Mouse (Mus musculus): ENCODE measurements around the gene Defb13. TPM values are rescaled to one million over a fixed set of nuclear protein-coding genes. Genes with fewer than 3 reads are reported as not detected.
"Not testable (repeated sequence)": the region's sequence is repeated elsewhere in the genome, so short reads cannot be mapped to it uniquely, and the experiment has no call there.

The Defb13 gene
- polyA plus RNA-seq (2016; fragmentation: Nextera tagmentation; extraction: Ambion mirVana), result not detected in 2 replicates

GRCm38 (mm10) chr8:21946462-21946861 lies at the start of gene Defb13:
TSS of gene Defb13 (plus strand) at chr8:21946762.
- no peak for DNase-seq (ENCODE audit: low spot score)
- Histone ChIP-seq H3K27me3 (ENCODE audit: insufficient read depth, poor library complexity, severe bottlenecking) (no peaks in the 10 kb centered on the region), H3K36me3 (no peaks in the 10 kb centered on the region), H3K9me3 (no peaks in the 10 kb centered on the region), H3K27ac (no peak within 1 kb of the TSS), H3K4me1 (replicated peaks) (no peaks in the 10 kb centered on the region), H3K4me3 (no peak within 1 kb of the TSS)
- WGBS, result 89% methylated on average over 6 of the region's 6 CpGs

GRCm38 (mm10) chr8:21906290-21906689 lies 40.3 kb upstream of the Defb13 start, which contains the start of gene Defb11:
TSS of gene Defb11 (minus strand) at chr8:21906412.
- DNase-seq (ENCODE audit: low spot score); H3K27me3 ChIP-seq (ENCODE audit: insufficient read depth, poor library complexity, severe bottlenecking); H3K9me3 ChIP-seq; H3K4me3 ChIP-seq; H3K4me1 ChIP-seq (replicated peaks); H3K36me3 ChIP-seq; H3K27ac ChIP-seq: not testable (repeated sequence)

GRCm38 (mm10) chr8:21911931-21912330 lies 34.6 kb upstream of the Defb13 start:
- no peak for DNase-seq (ENCODE audit: low spot score)
- no peaks in the 10 kb centered on the region for H3K27me3 ChIP-seq (ENCODE audit: insufficient read depth, poor library complexity, severe bottlenecking)
- H3K36me3 ChIP-seq, result no peaks in the 10 kb centered on the region
- WGBS, result 13% methylated on average over 1 of the region's 1 CpGs
- no peak overlapping the region for H3K4me3 ChIP-seq
- H3K27ac ChIP-seq, result no peak overlapping the region
- H3K9me3 ChIP-seq, result no peaks in the 10 kb centered on the region
- H3K4me1 ChIP-seq (replicated peaks), result no peaks in the 10 kb centered on the region

GRCm38 (mm10) chr8:21912554-21912953 lies 34.0 kb upstream of the Defb13 start:
- Histone ChIP-seq H3K36me3 (no peaks in the 10 kb centered on the region), H3K4me3 (no peak overlapping the region), H3K4me1 (replicated peaks) (no peaks in the 10 kb centered on the region), H3K9me3 (no peaks in the 10 kb centered on the region), H3K27me3 (ENCODE audit: insufficient read depth, poor library complexity, severe bottlenecking) (no peaks in the 10 kb centered on the region), H3K27ac (no peak overlapping the region)
- WGBS, result 17% methylated on average over 2 of the region's 2 CpGs
- DNase-seq (ENCODE audit: low spot score), result no peak

- Histone ChIP-seq H3K36me3 (no peaks in the 10 kb centered on the region), H3K4me1 (replicated peaks) (no peaks in the 10 kb centered on the region), H3K9me3 (no peaks in the 10 kb centered on the region), H3K4me3 (no peak overlapping the region), H3K27ac (no peak overlapping the region), H3K27me3 (ENCODE audit: insufficient read depth, poor library complexity, severe bottlenecking) (no peaks in the 10 kb centered on the region)
- no peak for DNase-seq (ENCODE audit: low spot score)
- WGBS, result 89% methylated on average over 3 of the region's 3 CpGs
Observed at GRCm38 (mm10) chr8:21915625-21916024, 30.9 kb upstream of the Defb13 start.

- not testable (repeated sequence) for DNase-seq (ENCODE audit: low spot score); H3K27me3 ChIP-seq (ENCODE audit: insufficient read depth, poor library complexity, severe bottlenecking); H3K27ac ChIP-seq; H3K9me3 ChIP-seq; H3K36me3 ChIP-seq; H3K4me3 ChIP-seq; H3K4me1 ChIP-seq (replicated peaks)
- WGBS, result 87% methylated on average over 3 of the region's 3 CpGs
Observed at GRCm38 (mm10) chr8:21930754-21931153, 15.8 kb upstream of the Defb13 start.

GRCm38 (mm10) chr8:21932610-21933009 lies 14.0 kb upstream of the Defb13 start, which contains the start of gene Defb15:
TSS of gene Defb15 (minus strand) at chr8:21932710.
- Histone ChIP-seq H3K27me3 (ENCODE audit: insufficient read depth, poor library complexity, severe bottlenecking) (no peaks in the 10 kb centered on the region), H3K27ac (no peak within 1 kb of the TSS), H3K4me1 (replicated peaks) (no peaks in the 10 kb centered on the region), H3K9me3 (no peaks in the 10 kb centered on the region), H3K36me3 (no peaks in the 10 kb centered on the region), H3K4me3 (no peak within 1 kb of the TSS)
- DNase-seq (ENCODE audit: low spot score), result no peak
- 89% methylated on average over 6 of the region's 6 CpGs for WGBS

GRCm38 (mm10) chr8:21938052-21938451 lies 8.5 kb upstream of the Defb13 start, which contains the start of gene Defb35:
TSS of gene Defb35 (plus strand) at chr8:21938352.
- H3K27ac ChIP-seq; H3K4me3 ChIP-seq; H3K27me3 ChIP-seq (ENCODE audit: insufficient read depth, poor library complexity, severe bottlenecking); H3K4me1 ChIP-seq (replicated peaks); DNase-seq (ENCODE audit: low spot score); H3K9me3 ChIP-seq; H3K36me3 ChIP-seq: not testable (repeated sequence)
- 89% methylated on average over 4 of the region's 4 CpGs for WGBS

GRCm38 (mm10) chr8:21947311-21948017 lies 902 bp downstream of the Defb13 start:
- no peaks in the 10 kb centered on the region for H3K36me3 ChIP-seq
- H3K9me3 ChIP-seq, result no peaks in the 10 kb centered on the region
- no peak overlapping the region for H3K27ac ChIP-seq
- WGBS, result 75% methylated on average over 9 of the region's 9 CpGs
- no peak overlapping the region for H3K4me3 ChIP-seq
- H3K27me3 ChIP-seq (ENCODE audit: insufficient read depth, poor library complexity, severe bottlenecking), result no peaks in the 10 kb centered on the region
- no peak for DNase-seq (ENCODE audit: low spot score)
- no peaks in the 10 kb centered on the region for H3K4me1 ChIP-seq (replicated peaks)

- no peak overlapping the region for H3K4me3 ChIP-seq
- H3K9me3 ChIP-seq, result no peaks in the 10 kb centered on the region
- no peaks in the 10 kb centered on the region for H3K4me1 ChIP-seq (replicated peaks)
- H3K36me3 ChIP-seq, result no peaks in the 10 kb centered on the region
- DNase-seq (ENCODE audit: low spot score), result peak; percentile 44
- no peak overlapping the region for H3K27ac ChIP-seq
- no peaks in the 10 kb centered on the region for H3K27me3 ChIP-seq (ENCODE audit: insufficient read depth, poor library complexity, severe bottlenecking)
- 10% methylated on average over 9 of the region's 9 CpGs for WGBS
Observed at GRCm38 (mm10) chr8:21955321-21955720, 8.8 kb downstream of the Defb13 start.

- Histone ChIP-seq H3K9me3 (no peaks in the 10 kb centered on the region), H3K4me3 (no peak overlapping the region), H3K36me3 (no peaks in the 10 kb centered on the region), H3K4me1 (replicated peaks) (no peaks in the 10 kb centered on the region), H3K27me3 (ENCODE audit: insufficient read depth, poor library complexity, severe bottlenecking) (no peaks in the 10 kb centered on the region), H3K27ac (no peak overlapping the region)
- 80% methylated on average over 3 of the region's 3 CpGs for WGBS
- DNase-seq (ENCODE audit: low spot score), result no peak
Observed at GRCm38 (mm10) chr8:21956336-21956735, 9.8 kb downstream of the Defb13 start.

- 95% methylated on average over 2 of the region's 2 CpGs for WGBS
- H3K4me3 ChIP-seq, result no peak within 1 kb of the TSS
- H3K4me1 ChIP-seq (replicated peaks), result no peaks in the 10 kb centered on the region
- no peaks in the 10 kb centered on the region for H3K36me3 ChIP-seq
- H3K9me3 ChIP-seq, result no peaks in the 10 kb centered on the region
- H3K27ac ChIP-seq, result no peak within 1 kb of the TSS
- no peaks in the 10 kb centered on the region for H3K27me3 ChIP-seq (ENCODE audit: insufficient read depth, poor library complexity, severe bottlenecking)
- no peak for DNase-seq (ENCODE audit: low spot score)
Observed at GRCm38 (mm10) chr8:21958414-21958813, 11.9 kb downstream of the Defb13 start, which contains the start of gene Fam90a1a. TSS of gene Fam90a1a (plus strand) at chr8:21958714.

- no peak overlapping the region for H3K4me3 ChIP-seq
- H3K9me3 ChIP-seq, result no peaks in the 10 kb centered on the region
Observed at GRCm38 (mm10) chr8:21966646-21967045, 20.1 kb downstream of the Defb13 start.

More at GRCm38 (mm10) chr8:21966646-21967045, 20.1 kb downstream of the Defb13 start:
- H3K36me3 ChIP-seq, result no peaks in the 10 kb centered on the region
- 77% methylated on average over 1 of the region's 1 CpGs for WGBS
- no peaks in the 10 kb centered on the region for H3K27me3 ChIP-seq (ENCODE audit: insufficient read depth, poor library complexity, severe bottlenecking)
- H3K4me1 ChIP-seq (replicated peaks), result no peaks in the 10 kb centered on the region
- no peak overlapping the region for H3K27ac ChIP-seq
- no peak for DNase-seq (ENCODE audit: low spot score)
